Mouse (Mus musculus) adrenal gland (tissue): ENCODE measurements around the gene Gpr4.

Experiments used
- intact Hi-C: fragments of 180-260 bp; cut with DNase I; formaldehyde crosslinking; loops from one replicate; pipeline ENCODE4 v1.15.1; 2025
- long read RNA-seq, 2 experiments: library from polyadenylated mRNA; unstranded; transcript quantifications; one replicate each; pipeline ENCODE4 v2.0.0; 2020; ENCODE audit warnings: borderline replicate concordance in 1 of 2; ENCODE audit not compliant: insufficient replicate concordance in 1 of 2

Gpr4 gene
- long read RNA-seq, experiment 1, partial matches to known transcripts = 0 of 3 reads
- long read RNA-seq, experiment 1, other reads (novel, unspliced or antisense) = 3 of 3 reads
- long read RNA-seq, experiment 2, partial matches to known transcripts = 0 of 7 reads
- long read RNA-seq, experiment 2, other reads (novel, unspliced or antisense) = 5 of 7 reads

DNA sequence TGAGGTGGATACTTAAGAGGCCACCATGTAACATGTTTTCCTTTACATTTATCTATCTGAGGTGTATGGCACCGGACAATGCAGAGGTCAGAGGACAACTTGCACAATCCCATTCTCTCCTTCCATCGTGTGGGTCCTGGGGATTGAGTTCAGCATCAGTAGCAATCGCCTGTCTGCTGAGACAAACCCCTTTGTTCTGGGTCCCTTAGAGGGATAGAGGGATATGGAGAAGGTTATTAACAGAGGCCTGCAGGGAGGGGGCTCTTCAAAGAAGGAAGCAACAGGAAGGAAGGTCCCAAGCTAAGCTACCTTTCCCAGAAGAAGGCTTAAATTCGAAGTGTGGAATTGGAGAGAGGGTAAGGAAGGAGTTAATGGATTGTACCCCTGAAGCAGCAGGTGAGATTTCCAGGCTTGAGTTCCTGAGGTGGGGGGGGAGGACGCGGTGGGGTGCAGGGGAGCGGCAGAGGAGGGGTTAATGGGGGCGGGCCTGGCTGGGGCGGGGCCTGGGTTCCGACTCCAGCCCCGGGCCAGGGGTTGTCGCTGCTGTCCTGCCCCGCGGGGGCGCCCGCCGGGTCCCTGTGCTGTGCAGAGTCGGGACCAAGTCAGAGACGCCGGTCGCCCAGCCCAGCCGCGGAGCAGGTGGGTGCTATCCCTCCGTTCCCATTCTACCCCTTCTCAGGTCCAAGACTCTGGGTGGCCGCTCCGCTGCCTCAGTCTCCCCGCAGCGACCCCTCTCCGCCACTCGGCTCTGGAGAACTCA lies at the start of gene Gpr4:
Gene Gpr4 (plus strand): TSS at position 543 of the 760 bp plus-strand sequence.
- intact Hi-C loops = loop anchor here (5.0 kb wide), 1 partner anchor 35 kb away; the partner anchor contains the start of gene Eml2

DNA sequence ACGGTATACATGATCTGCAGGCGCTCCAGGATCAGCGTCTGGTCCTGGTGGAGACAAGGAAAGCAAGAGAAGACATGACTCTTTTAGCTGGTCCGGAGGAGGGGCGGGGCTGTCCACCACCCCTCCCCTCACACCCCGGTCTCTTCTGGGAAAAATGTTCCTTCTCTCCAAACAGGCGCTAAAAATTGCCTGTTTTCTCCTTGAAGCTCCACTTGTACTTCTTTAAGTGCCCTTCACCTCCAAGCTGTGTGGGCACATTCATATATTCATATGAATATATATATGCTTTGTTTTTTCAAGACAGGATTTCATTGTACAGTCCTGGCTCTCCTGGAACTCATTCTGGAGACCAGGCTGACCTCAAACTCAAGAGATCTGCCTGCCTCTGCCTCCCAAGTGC lies 49.4 kb upstream of the Gpr4 start:
- intact Hi-C loops = no loop called here

- intact Hi-C loops = no loop called here
Measured at GRCm38 (mm10) chr7:19163752-19164151, 48.6 kb upstream of the Gpr4 start.

GRCm38 (mm10) chr7:19164189-19164588 lies 48.1 kb upstream of the Gpr4 start:
- intact Hi-C loops = no loop called here

- intact Hi-C loops = no loop called here
Measured at GRCm38 (mm10) chr7:19164978-19165377, 47.4 kb upstream of the Gpr4 start.

GRCm38 (mm10) chr7:19165656-19166423 lies 46.5 kb upstream of the Gpr4 start, which contains the start of gene Gipr:
Gene Gipr (minus strand): TSS chr7:19166127.
- intact Hi-C loops = no loop called here

GRCm38 (mm10) chr7:19166990-19167389 lies 45.3 kb upstream of the Gpr4 start:
- intact Hi-C loops = no loop called here

DNA sequence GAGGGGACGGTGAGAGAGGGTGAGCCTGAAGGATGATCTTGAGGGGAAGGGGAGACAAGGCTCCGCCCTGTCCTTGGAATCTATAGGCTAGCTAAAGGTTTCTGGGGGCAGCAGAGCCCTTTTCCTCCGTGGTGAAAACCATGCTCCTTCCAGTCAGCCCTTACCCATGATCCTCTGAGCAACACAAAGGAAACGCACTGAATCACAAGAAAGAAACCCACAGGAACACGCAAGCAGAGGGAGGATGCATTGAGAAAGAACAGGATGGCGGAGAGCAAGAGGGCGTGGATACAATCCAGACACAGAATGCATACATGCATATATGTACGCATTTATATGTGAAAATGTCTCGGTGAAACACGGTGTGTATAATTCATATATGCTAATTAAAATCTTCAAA lies 42.8 kb upstream of the Gpr4 start:
- intact Hi-C loops = no loop called here

DNA sequence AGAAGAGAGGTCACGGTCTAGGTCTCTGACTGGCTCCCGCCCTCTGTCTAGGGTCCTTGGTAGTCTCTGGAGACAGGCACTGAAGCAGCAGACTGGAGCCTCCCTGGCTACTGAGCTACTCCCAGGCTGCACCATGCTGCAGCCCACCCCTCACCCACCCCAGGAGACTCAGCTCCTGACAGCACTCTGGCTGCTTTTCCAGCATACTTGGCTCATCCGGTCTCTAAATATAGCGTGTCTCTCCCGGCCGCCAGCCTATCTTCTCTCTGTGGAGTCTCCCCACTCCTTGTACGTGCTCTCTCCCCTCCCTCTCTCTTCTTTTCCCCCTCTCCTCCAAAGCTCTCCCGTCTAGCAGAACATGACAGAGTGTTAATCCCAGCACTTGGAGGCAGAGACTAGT lies 42.2 kb upstream of the Gpr4 start:
- intact Hi-C loops = no loop called here

DNA sequence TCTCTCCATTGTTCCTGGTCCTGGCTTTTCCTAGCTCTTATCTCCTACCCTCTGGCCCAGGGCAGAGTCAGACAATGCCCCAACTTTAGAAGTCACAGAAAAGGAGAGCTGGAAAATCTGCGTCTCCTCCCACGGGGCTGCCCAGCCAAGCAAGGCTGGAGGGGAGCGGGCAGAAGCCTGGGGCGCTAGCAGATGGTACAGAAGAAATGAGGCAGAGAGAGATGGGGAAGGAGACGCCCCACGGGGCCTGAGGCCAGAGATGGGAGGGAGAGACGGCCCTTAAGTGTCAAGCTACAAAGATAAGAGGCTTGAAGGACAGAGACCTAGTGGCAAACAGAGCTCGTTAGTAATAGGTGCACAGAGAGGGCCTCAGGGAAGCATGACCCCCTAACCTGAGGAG lies 40.5 kb upstream of the Gpr4 start:
- intact Hi-C loops = no loop called here

DNA sequence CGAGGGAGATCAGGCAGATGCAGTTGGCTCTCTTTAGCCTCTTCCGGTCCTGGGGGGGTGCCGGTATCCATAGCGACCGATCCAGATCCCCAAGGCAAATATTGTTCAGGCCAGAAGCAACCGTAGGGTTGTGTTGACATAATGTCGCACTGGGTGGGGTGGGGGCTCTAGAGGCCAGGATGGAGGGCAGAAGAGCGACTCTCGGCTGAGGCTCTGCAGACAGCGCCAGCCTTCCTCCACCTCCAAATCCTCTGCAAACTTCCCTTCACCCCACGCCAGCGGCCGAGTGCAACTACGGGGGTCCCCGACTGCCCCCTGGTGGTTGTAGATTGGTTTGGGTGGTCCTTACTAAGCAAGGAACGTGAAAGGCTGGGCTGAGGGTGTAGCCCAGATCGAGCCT lies 39.5 kb upstream of the Gpr4 start:
- intact Hi-C loops = loop anchor here (1.0 kb wide), 1 partner anchor 15 kb away; no protein-coding TSS in a partner anchor

- intact Hi-C loops = loop anchor here (5.0 kb wide), 1 partner anchor 36 kb away; the partner anchor contains the start of gene Gpr4
Measured at GRCm38 (mm10) chr7:19175708-19176515, 36.4 kb upstream of the Gpr4 start, which contains the start of gene Eml2. Gene Eml2 (plus strand): TSS chr7:19176421.

DNA sequence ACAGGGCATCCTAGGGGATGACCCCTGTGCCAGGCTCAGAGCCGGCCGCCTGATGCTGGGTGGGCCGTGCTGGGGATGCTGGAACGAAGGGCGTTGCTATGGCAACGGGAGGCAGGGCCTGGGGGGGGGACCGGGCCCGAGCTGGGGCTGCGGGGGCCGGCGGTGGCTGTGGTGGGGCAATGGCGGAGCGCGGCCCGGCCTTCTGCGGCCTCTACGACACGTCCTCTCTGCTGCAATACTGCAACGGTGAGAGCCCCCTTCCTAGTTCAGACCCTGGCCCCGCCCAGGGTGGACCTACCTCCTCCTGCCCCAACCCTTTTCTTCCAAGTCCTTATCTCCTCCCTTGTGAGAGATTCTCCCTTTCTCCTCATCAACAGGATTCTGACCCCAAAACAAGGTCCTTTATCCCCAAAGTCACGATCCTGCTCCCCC lies 35.8 kb upstream of the Gpr4 start:
- intact Hi-C loops = loop anchor here (5.0 kb wide), 1 partner anchor 36 kb away; the partner anchor contains the start of gene Gpr4

- intact Hi-C loops = loop anchor here (5.0 kb wide), 1 partner anchor 35 kb away; the partner anchor contains the start of gene Gpr4
Measured at GRCm38 (mm10) chr7:19177216-19177615, 35.1 kb upstream of the Gpr4 start.

- intact Hi-C loops = loop anchor here (5.0 kb wide), 1 partner anchor 34 kb away; the partner anchor contains the start of gene Gpr4
Measured at GRCm38 (mm10) chr7:19178035-19178434, 34.3 kb upstream of the Gpr4 start.

DNA sequence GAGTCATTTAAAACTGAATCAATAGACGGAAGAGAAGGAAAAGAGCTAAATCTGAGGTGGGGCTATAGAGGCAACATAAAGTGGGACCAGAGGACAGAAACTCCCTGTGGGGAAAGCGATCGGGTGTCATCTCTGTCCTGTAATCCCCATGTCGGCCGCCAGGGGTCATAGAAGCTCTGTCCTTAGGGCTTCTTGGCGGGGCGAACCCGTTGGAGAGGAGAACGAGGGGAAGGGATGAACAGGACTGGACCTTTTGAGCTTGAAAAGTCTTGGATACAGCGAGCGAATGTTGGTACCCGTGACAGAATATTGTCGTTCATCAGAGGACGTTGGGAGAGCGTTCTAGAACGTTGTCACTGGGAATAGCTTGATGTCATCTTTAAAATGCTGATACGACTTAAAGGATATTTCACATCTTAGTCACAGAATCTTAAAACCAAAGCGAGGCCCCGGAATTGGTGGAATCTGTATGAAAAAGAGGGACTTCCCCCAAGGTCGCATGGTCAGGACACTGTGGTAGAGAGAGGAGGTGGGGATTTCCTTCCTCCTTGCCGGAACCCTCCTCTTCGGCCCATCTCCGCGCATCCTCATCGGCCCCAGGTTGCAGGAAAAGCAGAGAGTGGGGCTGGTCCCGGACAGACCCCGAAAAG lies 33.8 kb upstream of the Gpr4 start:
- intact Hi-C loops = loop anchor here (5.0 kb wide), 1 partner anchor 34 kb away; the partner anchor contains the start of gene Gpr4

GRCm38 (mm10) chr7:19179173-19179572 lies 33.2 kb upstream of the Gpr4 start:
- intact Hi-C loops = loop anchor here (5.0 kb wide), 1 partner anchor 33 kb away; the partner anchor contains the start of gene Gpr4

DNA sequence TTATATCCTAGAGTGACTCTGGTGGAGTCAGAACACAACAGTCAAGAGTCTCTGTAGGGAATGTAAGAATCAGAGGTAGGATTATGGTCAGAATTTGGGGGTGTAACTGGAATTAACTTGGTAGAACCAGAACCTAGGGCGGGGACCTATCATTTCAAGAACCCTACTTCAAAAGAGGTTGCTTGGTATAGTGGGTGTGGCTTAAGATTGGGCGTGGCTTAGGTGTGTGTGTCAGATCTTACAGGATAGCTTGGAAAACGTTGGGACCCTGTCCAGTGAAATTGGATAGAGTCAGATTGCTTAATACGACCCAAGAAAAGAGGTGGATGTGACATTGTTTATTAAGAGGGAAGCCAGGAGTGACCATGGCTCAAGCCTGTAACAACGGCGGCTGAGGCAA lies 32.4 kb upstream of the Gpr4 start:
- intact Hi-C loops = loop anchor here (5.0 kb wide), 1 partner anchor 32 kb away; the partner anchor contains the start of gene Gpr4

GRCm38 (mm10) chr7:19180862-19181429 lies 31.4 kb upstream of the Gpr4 start:
- intact Hi-C loops = no loop called here

GRCm38 (mm10) chr7:19184250-19184649 lies 28.1 kb upstream of the Gpr4 start:
- intact Hi-C loops = no loop called here
